Mouse (Mus musculus): ENCODE data around the gene Tmem164.

The Tmem164 gene

DNA sequence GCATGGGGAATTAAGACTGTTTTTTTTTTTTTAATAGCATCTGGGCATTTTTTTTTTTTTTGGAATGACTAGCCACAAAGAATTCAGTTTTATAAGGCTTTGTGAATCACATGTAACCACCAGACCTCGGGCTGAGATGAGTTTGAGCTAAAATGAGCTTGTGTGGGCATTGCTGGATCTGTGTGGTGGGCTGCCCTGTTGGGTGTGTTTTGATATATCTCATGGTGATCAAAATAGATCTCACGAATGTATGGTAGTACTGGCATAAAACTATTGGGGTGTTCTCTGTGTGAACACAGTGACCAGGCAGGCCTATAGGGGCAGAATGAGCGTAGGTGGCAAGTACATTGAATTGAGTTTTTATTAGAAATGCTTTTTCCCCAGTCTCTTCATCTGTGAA is 67.4 kb downstream of the Tmem164 start:
- DNase-seq (ENCODE audit: low spot score), result no peak

DNA sequence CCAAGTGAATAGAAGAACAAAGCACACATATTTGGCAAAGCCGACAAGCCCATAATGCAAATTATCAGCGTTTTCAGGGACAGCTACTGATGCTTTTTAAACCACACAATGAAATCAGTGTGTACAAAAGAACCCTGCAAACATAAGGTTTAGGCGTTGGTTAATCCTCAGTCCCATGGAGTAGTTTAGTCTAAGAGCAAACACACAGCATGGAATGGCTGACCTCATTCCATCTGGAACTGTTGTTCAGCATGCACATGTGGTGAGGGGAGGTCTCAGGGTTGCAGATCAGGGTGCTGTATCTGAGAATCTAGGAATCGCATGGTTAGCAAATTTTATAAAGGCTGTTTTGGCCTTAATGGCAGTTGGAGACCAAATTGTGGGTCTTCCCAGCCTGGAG is 69.6 kb downstream of the Tmem164 start:
- no peak for DNase-seq (ENCODE audit: low spot score)

DNA sequence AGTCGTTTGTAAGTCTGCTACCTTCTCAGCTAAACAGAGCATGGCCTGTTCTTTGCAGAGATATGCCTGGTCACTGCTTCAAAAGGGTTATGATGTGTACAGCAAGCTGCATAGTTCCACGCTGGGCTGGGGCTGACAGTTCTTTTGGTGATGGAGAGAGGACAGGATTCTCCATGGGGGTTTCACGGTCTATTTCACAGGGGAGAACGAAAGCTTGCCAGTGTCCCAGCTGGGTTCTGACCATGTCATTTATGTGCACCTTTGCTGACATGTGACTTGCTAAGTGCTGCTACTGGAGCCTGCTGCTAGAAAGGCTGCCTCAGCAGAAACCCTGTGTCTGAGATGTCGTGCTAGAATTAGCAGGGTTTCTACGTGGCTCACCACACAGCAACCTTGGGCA is 74.3 kb downstream of the Tmem164 start:
- no peak for DNase-seq (ENCODE audit: low spot score)

DNA sequence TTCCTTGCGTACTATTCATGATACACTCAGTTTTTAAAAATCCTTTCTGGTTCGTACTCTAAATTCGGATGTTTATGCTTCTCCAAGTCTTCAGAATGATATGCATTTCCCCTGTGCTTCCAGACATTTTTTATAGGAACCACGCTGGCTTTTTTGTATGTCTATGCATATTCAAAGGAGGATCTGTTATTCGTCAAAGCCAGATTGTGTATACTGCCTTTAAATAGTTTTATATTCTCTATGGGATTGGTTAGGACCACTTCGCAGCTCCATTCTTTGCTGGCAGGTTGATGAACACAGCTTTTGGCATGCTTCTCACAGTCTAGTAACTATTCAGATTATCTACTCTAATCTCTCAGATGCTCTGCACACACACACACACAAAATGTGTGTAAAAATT is 79.2 kb downstream of the Tmem164 start:
- DNase-seq (ENCODE audit: low spot score), result no peak

DNA sequence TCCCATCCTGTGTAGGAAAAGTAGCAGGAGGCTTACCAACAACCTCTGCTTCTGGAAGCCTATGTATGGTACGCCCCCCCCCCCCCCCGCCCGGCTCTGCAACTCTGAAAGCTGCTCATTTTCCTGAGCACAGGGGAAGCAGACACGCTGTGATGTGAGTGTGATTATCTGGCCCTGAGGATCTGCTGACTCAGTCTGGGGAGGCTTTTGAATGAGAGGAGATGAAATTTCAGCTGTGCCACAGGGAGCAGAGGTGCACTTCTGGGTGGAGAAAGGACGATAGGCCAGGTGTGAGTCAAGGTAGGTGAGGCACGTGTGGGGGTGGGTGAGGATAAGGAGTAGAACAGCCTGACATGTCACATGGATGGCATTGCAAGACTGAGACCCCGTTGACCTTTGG is 82.1 kb downstream of the Tmem164 start:
- no peak for DNase-seq (ENCODE audit: low spot score)

DNA sequence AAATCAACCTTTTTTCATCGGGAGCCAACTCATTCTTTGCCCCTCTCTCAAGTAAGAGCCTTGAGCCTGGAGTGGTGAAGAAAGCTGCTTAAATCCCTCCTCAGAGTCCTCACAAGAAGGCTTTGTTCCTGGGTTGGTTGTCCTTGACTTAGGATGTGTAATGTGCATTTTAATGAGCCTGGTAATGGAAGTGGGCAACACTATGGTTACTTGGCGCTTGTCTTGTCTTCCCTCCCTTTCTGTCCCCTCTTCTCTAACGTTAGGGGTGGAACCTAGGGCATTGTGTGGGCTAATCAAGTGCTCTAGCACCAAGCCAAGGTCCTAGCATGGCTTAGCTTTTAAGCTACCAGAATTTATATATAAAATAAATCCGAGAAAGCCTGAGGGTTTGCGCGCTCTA is 88.5 kb downstream of the Tmem164 start:
- no peak for DNase-seq (ENCODE audit: low spot score)

DNA sequence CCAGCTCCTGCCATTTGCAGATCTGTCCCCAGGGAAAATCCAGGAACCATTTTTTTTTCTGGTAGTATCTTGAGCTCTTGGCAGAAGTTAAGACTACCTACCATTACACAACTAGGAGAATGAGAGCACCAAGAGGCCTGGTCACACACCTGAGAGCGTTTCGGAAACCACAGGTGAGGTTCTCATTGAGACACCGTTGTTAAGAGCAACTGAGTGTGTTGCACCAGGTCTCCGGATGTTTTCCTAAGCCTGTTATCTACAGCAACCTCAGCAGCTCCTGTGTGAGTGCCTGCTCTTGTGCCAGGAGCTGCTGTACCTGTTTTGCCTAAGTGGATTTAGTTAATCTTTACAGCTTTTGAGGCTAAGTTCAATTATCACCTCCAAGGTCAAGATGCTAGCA is 92.5 kb downstream of the Tmem164 start:
- peak; percentile 57 for DNase-seq (ENCODE audit: low spot score)

DNA sequence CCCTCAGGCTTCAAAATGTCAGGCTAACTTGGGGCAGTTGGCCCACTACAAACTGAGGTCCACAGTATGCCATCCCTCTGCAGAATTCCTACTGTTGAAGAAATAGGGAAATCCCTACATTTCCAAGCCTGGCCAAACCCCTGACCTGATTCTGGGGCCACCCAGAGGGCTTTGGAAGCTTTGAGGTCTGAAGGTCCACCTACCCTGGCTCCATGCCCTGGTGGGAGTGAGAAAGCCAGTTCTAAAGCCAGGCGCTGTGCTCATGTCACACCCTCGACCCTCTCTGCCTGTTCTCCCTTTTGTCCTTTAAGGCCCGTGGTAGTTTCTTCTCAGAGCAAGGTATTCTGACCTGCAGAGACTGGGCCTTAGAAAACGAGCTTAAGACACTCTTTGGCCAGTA is 94.9 kb downstream of the Tmem164 start:
- DNase-seq (ENCODE audit: low spot score), result peak; percentile 8

DNA sequence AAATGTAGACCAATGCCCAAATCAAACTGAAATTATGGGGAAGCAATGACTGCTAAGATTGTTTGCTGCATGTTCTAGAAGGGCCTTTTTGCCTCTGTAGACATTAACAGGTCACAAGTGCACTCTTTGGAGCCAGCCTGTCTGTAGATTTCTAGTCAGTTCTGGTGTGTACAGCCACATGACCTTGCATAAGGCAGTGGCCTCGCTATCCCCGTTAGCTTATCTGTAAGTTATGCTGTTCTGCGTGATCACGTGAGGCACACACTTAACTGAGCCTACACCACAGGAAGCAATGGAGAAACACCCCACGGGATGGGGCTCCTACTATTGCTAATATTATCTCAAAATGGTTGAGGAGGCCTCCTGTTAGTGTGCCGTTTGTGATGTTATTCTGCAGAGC is 97.4 kb downstream of the Tmem164 start:
- DNase-seq (ENCODE audit: low spot score), result peak; percentile 36

DNA sequence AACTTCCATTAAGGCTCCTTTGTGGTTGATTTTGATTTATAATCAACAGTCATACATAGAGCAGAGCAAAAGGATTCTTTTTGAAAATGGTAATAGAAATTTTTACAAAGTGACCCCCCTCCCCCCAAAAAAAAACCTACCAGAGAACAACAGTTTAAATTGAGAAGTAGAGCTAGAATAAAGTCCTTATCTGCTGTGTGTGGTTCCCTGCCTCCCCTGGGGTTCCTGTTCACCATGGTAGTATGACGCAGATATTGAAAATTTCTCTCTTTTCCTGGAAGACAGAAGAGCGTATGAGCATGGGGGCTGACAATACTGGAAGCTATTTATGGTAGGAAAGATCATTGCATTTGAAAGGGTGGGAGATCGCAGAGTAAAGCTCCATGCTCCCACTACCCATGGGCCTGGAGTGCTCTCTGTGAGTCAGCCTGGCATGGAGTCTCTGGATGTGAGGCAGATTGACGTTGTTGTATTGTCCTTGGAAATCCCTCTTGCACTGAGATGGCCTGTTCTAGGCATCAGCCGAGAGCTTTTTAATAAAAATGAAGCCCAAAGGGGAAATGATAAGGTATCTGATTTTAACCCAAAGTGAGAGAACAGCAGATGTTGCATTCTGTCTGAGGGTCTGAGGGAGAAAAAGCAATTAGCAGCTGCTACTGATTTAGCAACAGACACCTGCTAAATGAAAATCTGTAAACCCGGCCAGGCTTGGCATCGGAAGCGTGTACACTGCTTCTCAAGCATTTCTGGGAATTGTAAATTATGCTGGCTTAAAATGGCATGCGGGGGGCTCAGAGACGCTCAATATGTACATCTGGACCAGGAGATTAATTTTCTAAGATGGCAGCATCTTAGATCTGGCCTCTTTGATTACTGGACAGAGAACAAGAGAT is 105.2 kb downstream of the Tmem164 start:
- DNase-seq (ENCODE audit: low spot score), result no peak

DNA sequence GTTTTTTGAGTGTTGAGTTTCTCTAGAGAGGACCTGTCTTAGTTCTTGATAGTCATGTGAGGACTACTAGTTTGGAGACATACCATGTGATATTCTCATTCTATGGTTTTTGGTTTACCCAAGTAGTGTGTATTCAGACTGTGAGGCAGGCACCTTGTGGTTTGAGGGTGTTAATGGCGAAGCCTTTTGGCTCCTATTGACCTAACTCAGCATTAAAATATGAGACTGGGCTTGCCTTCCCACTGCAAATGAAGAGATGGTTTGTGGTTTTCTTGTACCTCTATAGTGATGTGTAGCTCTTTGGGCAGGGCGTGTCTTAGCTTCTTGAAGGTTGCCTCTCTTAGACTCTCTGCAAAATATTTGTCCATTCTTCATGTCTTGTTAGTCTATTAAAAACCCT is 111.0 kb downstream of the Tmem164 start:
- no peak for DNase-seq (ENCODE audit: low spot score)

DNA sequence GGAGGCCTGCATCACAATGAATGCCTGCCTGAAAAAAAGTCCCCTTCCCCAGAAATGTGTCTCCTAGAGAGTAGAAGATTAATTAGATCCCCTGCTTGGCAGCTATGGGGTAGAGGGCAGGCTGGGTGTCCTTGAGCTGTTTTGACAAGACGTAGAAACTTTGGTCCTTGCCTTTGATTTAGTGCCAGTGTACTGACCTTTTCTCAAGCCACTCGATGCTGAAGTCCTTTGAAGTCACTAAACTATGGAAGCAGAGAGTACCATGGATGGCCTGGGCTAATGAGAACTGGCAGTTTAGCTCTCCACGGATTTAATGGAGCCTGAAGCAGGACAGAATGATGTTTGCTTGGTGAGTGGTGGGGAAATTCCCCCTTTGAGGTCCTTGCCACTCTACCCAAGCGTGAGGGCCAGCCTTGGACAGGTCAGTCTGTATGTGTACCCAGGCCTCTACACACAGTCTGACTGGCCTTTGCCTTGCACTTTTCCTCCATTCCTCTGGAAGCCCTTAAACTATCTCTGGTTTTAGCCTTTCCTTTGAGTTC is 112.9 kb downstream of the Tmem164 start:
- no peak for DNase-seq (ENCODE audit: low spot score)

DNA sequence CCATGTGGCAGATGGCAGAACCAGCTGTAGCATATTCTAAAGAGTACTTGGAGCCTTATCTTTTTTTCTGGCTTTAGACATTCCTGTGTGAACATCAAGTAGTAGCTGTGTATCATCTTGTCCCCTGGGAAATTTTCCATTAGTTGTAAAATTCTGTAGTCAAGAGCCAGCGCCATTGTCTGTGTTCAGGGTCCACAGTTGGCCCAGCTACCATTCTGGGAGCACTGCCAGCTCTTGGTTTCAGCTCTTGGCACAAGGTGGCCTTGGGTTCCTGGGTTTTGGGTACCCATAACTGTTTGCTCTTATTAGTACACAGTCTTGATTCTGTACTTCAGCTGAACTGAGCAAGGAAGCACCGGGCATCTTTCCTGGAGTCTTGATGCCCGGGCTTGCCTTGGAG is 123.4 kb downstream of the Tmem164 start:
- no peak for DNase-seq (ENCODE audit: low spot score)

DNA sequence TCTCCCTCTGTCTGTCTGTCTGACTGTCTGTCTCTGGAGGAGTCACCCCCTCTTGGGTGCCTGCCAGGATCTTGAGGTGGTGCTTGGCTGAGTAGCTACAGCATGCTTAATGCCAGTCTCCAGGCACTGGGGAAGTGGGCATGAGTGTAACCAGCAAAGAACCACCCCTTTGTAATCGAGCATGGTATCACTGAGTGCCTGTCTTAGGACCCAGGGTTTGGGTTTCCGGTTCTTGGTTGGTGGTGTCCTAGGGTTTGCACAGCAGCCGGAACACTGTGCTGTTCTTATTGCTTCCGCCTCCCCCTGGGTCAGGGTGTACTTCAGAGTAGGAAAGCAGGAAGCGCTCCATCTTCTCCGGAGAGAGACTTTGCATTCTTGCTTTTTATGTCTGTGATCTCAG is 124.9 kb downstream of the Tmem164 start:
- DNase-seq (ENCODE audit: low spot score), result peak; percentile 1

DNA sequence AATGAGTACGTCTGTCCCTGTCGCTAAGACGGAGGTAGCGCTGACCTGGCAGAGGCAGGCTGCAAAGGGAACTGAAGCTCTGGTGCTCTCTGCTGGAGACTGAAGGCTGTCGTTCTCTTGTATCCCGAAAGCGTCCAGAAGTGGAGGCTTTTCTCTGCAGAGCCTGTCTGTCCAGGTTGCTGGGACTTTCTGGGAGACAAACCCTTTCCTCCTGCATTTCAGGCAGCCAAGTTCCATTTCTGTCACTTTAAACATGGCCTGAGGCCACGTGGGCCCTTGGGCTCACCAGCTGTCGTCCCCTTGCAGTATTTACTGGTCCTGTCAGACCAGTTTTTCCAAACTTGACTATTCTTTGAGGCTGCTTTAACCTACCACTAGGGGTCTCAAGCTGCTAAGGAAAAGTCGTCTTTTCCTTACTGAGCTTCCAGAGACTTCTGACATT is 125.4 kb downstream of the Tmem164 start:
- DNase-seq (ENCODE audit: low spot score), result peak; percentile 47

DNA sequence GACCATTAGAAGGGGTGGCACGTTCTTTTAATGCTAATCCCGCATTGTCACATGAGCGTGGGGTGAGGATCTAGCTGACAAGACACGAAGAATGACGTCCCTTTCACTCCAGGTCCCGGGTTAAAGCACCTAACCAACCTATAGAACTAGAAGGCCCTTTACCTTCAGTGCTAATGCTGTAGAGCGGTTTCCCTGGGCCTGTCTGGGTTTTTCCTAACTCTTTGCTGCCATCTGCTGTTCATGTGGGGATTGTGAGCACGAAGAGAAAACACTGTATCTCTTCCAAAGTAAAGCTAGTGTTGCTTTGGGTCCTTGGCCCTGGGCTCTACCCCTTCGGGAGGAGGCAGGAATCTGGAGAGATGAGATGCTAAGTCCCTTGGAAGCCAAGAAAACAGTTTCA is 127.2 kb downstream of the Tmem164 start:
- peak; percentile 61 for DNase-seq (ENCODE audit: low spot score)

DNA sequence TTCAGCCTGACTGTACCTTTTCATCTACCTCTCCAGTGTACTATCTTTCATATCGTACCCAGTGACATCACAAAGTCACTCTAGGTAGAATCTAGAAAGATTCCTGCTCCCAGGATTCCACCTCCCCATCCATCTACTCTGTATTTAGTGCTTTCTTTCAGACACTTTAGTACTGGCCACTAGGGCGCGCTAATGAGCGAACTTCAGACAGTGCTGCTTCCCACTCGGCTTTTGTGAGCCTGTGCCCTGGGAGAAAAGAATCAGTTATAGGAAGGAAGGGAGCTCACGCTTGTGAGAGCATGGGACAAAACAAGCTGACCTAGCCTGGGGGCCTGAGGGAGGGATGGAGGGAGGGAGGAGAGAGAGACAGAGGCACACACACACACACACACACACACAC is 131.9 kb downstream of the Tmem164 start:
- peak; percentile 7 for DNase-seq (ENCODE audit: low spot score)

DNA sequence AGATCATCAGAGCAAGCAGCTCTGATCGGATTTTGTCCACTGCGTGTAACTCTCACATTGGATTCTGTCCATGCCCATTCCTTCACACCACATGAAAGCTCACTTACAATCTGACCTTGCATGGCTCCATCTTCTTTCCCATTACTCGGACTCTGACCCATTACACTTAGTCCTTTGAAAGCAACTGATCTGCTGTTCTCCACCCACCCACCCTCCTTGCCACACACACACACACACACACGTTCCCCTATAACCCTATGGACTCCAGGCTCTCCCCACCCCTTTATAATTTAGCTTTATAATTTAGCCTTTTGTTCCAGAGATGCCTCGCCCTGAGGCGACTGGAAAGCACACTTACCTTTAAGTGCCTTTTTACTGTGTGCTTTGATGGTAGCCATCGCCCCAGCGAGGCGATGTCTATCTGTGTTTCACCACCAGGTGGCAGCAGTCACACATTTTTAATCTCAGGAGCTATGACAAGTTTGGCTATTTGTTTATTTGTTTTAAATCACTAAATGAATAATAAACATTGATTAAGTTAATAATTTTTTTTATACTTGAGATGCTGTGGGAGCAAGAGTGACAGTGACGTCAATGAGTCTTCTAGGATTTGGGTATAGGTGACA is 137.0 kb downstream of the Tmem164 start:
- no peak for DNase-seq (ENCODE audit: low spot score)

DNA sequence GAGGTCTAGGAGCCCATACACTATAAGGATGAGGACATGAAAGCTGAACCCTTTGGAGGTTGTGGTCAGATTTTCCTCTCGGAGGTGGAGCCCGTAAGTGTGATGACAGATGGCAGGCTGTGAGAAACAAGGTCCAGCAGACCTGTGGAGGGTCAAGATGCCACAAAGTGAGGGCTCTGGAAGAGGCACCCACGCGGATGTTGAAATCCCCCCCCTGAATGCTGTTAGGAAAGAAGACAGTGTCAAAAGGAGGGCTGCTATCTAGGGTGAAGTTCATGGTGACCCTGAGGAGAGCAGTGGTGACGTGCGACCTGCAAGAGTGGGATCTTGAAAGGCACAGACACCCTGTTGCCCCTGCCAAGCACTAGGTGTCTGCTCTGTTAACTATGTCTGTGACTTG is 140.0 kb downstream of the Tmem164 start:
- DNase-seq (ENCODE audit: low spot score), result no peak

DNA sequence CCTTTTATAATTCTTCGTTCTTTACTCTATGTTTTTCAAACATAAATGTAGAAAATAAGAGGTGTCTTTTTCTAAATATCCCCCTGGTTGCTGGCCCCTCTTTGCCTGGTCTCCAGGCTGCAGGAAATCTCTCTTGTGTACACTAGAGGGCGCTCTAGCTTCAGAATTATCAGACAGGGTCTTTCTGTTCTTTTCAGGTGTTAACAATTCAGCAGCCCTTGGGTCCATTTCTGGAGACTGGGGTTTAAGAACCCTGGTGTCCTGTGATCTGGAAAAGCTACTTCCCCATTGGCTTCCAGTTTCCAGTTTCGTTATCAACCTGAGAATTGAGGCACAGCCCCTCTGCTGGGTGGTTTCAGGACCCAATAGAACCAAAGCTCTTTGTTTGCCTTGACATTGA is 140.6 kb downstream of the Tmem164 start:
- DNase-seq (ENCODE audit: low spot score), result no peak

DNA sequence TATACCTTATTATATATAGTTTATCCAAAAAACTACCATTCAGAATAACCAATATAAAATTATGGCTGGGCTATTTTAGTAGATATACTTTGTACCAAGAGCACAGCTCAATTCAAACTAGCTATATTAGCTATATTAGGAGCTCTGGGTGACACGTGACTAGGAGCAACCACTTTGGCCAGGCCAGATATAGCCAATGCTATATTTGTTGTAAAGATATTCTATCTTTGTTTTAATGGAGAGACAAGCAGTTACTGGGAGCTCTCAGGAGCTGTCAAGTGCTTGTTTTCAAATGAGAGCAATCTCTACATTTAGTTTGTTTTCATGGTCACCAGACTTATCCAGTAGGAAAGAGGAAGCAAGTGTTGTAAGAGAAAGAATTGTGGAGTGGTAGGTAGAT is 144.1 kb downstream of the Tmem164 start:
- no peak for DNase-seq (ENCODE audit: low spot score)

DNA sequence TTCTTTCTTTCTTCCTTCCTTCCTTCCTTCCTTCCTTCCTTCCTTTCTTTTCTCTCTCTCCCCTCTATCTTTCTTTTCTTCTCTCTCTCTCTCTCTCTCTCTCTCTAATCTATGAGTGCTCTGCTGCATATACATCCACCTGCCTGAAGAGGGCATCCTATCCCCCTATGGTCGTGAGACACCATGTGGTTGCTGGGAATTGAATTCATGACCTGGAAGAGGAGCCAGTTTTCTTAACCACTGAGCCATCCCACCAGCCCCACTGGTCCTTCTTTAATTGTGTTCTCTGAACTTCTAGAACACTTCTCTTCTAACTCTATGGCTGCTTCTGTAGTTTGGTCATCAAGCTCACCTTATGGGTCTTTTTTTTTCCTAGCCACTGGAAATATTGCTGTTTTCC is 146.4 kb downstream of the Tmem164 start:
- DNase-seq (ENCODE audit: low spot score), result no peak

DNA sequence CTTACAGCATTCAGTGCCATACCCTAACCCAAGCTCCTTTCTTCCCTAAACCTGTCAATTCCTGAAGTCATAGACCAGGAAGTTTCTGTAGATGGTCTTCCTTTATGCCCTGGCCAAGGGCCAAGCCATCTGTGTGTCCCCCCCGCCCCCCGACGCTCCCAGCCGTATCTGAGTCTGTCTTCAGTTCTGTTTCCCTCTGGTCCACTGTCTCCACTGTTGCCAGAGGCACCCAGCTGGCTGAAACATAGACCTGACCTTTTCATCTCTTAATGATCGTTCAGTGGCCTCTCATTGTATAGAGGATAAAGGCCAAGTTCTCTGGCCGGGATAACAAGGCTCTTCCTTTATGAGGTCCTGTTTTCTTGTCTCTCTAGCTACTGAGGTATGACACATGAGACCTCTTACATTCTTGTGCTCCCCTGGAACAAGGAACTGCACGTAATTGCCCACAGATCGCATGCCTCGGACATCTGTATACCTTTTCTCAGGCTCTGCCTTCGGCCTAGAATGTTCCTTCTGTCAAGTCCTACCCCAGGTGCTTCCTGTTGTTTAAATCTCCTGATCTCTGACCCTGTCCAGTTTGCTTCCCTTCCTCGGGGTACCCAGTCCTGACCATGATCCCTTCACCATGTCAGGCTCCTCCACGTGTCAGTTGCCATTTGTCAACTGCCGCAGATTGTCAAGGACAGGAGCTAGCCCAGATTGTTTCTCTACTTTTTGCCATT is 147.1 kb downstream of the Tmem164 start:
- DNase-seq (ENCODE audit: low spot score), result no peak
